ENCODE assay signal across 8 mouse cellular contexts in genomic region chr4:155249648-155250351, GRCm38 (mm10). TPM values are rescaled to one million over a fixed set of nuclear protein-coding genes. Genes with fewer than 3 reads are reported as not detected.
DNase-seq lines count a peak whose midpoint lies in the region; ATAC-seq and TF ChIP-seq lines count a peak whose summit lies in the region.

Gene Faap20 (plus strand): TSS chr4:155249802.

- TF ChIP-seq POLR2A in olfactory bulb, adult 2 months (IDR thresholded peaks at IDR 0.05; ENCODE audit: insufficient read depth, low read depth, low read length): 0 out of 2 replicates have a peak, but pooled peaks have one; percentile 37

- ATAC-seq in lung, embryonic 15.5 days (ENCODE audit: borderline replicate concordance, extremely low read depth, low FRiP score, low TSS enrichment): peak; percentile 89

- peak within 1 kb of the TSS; percentile 99 for H3K27ac ChIP-seq in lung, embryonic 15.5 days
- peak within 1 kb of the TSS; percentile 92 for H3K27ac ChIP-seq in olfactory bulb, adult 2 months (ENCODE audit: insufficient read depth, low read depth, low read length)

- H3K27me3 ChIP-seq in lung, embryonic 15.5 days: no peaks in the 10 kb centered on the region

- H3K4me2 ChIP-seq in lung, embryonic 15.5 days: peak within 1 kb of the TSS; percentile 98

- peak within 1 kb of the TSS; percentile 80 for H3K9ac ChIP-seq in lung, embryonic 15.5 days

- H3K4me3 ChIP-seq in lung, embryonic 15.5 days: peak within 1 kb of the TSS; percentile 67
- peak within 1 kb of the TSS; percentile 63 for H3K4me3 ChIP-seq in olfactory bulb, adult 2 months (ENCODE audit: insufficient read depth, low read depth, low read length)

- no peak for TF ChIP-seq CTCF in olfactory bulb, adult 2 months (IDR thresholded peaks at IDR 0.05; ENCODE audit: insufficient read depth, low read depth, low read length)

- peaks cover 33% of the 10 kb centered on the region for H3K4me1 ChIP-seq in lung, embryonic 15.5 days
- H3K4me1 ChIP-seq in olfactory bulb, adult 2 months (ENCODE audit: control insufficient read depth, insufficient read depth, low read length): peaks cover 42% of the 10 kb centered on the region

- no peaks in the 10 kb centered on the region for H3K9me3 ChIP-seq in lung, embryonic 15.5 days

- peak; percentile 73 for DNase-seq in MEL-GATA-1-ER (ENCODE audit: extremely low read depth, low read depth)
- DNase-seq in cerebellum, adult 8-10 months: peak; percentile 86
- DNase-seq in forelimb bud, embryonic 11.5 days (ENCODE audit: low read depth, low spot score): peak; percentile 87
- peak; percentile 93 for DNase-seq in heart, postnatal 4 days
- DNase-seq in layer of hippocampus, adult 8-10 months (ENCODE audit: low spot score in 2 of 2): peak; percentile 72 to 73
- DNase-seq in thymus, postnatal 0 days (ENCODE audit: low spot score): peak; percentile 87

- peaks cover 2% of the 10 kb centered on the region; the same call in 1 of the 2 replicates for H3K36me3 ChIP-seq in lung, embryonic 15.5 days

- WGBS in lung, embryonic 15.5 days: under 1% methylated on average over 45 of the region's 58 CpGs
- under 1% methylated on average over 57 of the region's 58 CpGs for WGBS in olfactory bulb, adult 2 months

RNA-seq across cellular contexts. Expression of gene Faap20, which starts in this region (rescaled TPM):
- 10 to 100 TPM; 31.7 to 31.9 TPM for total RNA-seq in heart, postnatal 4 days (2021)
- total RNA-seq in layer of hippocampus, adult 8-10 months (2022): 10 to 100 TPM; 24.1 to 35.0 (median 31.4) TPM
- polyA plus RNA-seq in lung, embryonic 15.5 days (2015; fragmentation: Nextera tagmentation; extraction: Ambion mirVana): 83.4 and 83.5 TPM in 2 replicates
- polyA plus RNA-seq in olfactory bulb, adult 2 months (2012; ENCODE audit: insufficient read depth, insufficient read length, low replicate concordance, missing spikeins): not detected in 2 replicates
- 67.9 and 71.3 TPM in 2 replicates for polyA plus RNA-seq in thymus, postnatal 0 days (2015; fragmentation: Nextera tagmentation; extraction: Ambion mirVana)

Comparison
In these comparisons a context has a peak if more than half of its experiments do, and no peak if none do; other contexts are left out.
1. Peak in every context shown above with its lines: DNase-seq, ATAC-seq, H3K4me3 ChIP-seq and H3K27ac ChIP-seq.
2. RNA of gene Faap20 (polyA plus RNA-seq): 83.4 to 83.5 TPM in lung, embryonic 15.5 days and 67.9 to 71.3 TPM in thymus, postnatal 0 days; not detected in olfactory bulb, adult 2 months; every median in the first group is over 10 times any median in the second.